Mouse (Mus musculus) CH12.LX (cell line): ENCODE results near the gene Tctn1. TPM values are rescaled to one million over a fixed set of nuclear protein-coding genes. Genes with fewer than 3 reads are reported as not detected.

Source experiments
- DNase-seq: peaks from one replicate; pipeline ENCODE4 v3.0.0-alpha.2; 2013; ENCODE audit errors: extremely low read depth
- H3K27ac ChIP-seq: 2 replicates; pipeline ENCODE4 v1.5.1; 2012; ENCODE audit warnings: low read depth, mild to moderate bottlenecking, control low read depth, moderate library complexity; ENCODE audit not compliant: insufficient read depth
- H3K27me3 ChIP-seq: replicated peaks from 2 replicates; pipeline ENCODE3; 2012; ENCODE audit warnings: inconsistent platforms
- H3K36me3 ChIP-seq, 2 experiments: replicated peaks in 1 of 2; 2 replicates each; pipeline versions ENCODE3 to v1.6.1; 2012; ENCODE audit warnings: inconsistent platforms in 1 of 2, low read length in 1 of 2, mild to moderate bottlenecking in 1 of 2, mixed read lengths in 1 of 2, moderate library complexity in 1 of 2; ENCODE audit not compliant: control insufficient read depth in 1 of 2, insufficient read depth in 1 of 2
- H3K4me1 ChIP-seq, 2 experiments: 2 replicates each; pipeline ENCODE4 v1.6.1; 2012; ENCODE audit warnings: inconsistent platforms in 1 of 2, moderate library complexity in 1 of 2; ENCODE audit not compliant: insufficient read depth in 2 of 2, control insufficient read depth in 1 of 2
- H3K4me2 ChIP-seq: 2 replicates; pipeline ENCODE4 v1.6.1; 2012; ENCODE audit warnings: low read depth, mild to moderate bottlenecking, control low read depth; ENCODE audit not compliant: poor library complexity, insufficient read depth, severe bottlenecking
- H3K4me3 ChIP-seq, 3 experiments: fragments of 150-350 bp in 1 of 3; sonication (generic) in 1 of 3; replicated peaks in 1 of 3; 2 replicates each; pipeline versions ENCODE3 to v1.5.1; 2011 to 2012; ENCODE audit warnings: low read depth in 2 of 3, low read length in 2 of 3, mild to moderate bottlenecking in 2 of 3, moderate library complexity in 2 of 3, control low read depth in 1 of 3, improper control_type of control experiment in 1 of 3, inconsistent platforms in 1 of 3, mixed read lengths in 1 of 3; ENCODE audit not compliant: poor library complexity in 1 of 3
- H3K79me2 ChIP-seq: replicated peaks from 2 replicates; pipeline ENCODE4 v1.6.1; 2012; ENCODE audit warnings: mild to moderate bottlenecking, moderate library complexity; ENCODE audit not compliant: control insufficient read depth, poor library complexity, insufficient read depth, severe bottlenecking; ENCODE audit errors: extremely low read depth
- H3K9ac ChIP-seq: 2 replicates; pipeline ENCODE4 v1.6.1; 2012; ENCODE audit warnings: low read depth, mild to moderate bottlenecking, control low read depth, moderate library complexity; ENCODE audit not compliant: insufficient read depth
- H3K9me3 ChIP-seq: replicated peaks from 2 replicates; pipeline ENCODE3; 2012; ENCODE audit warnings: low read length, inconsistent platforms, mixed read lengths
- CHD2 ChIP-seq: IDR thresholded peaks from 2 replicates; pipeline ENCODE4 v1.6.1; 2011; ENCODE audit warnings: low read length, improper control_type of control experiment
- CTCF ChIP-seq, 2 experiments: IDR thresholded peaks in 1 of 2; conservative IDR thresholded peaks in 1 of 2; 2 replicates each; pipeline ENCODE4 v1.5.1; 2011 to 2012; ENCODE audit warnings: low read depth in 2 of 2, low read length in 2 of 2, improper control_type of control experiment in 1 of 2, inconsistent platforms in 1 of 2, mild to moderate bottlenecking in 1 of 2, moderate library complexity in 1 of 2
- E2F4 ChIP-seq: IDR thresholded peaks from 2 replicates; pipeline ENCODE4 v1.6.1; 2011; ENCODE audit warnings: low read depth, low read length, improper control_type of control experiment; ENCODE audit not compliant: insufficient replicate concordance
- EP300 ChIP-seq: IDR thresholded peaks from 2 replicates; pipeline ENCODE4 v1.6.1; 2011; ENCODE audit warnings: low read length, improper control_type of control experiment
- ETS1 ChIP-seq: conservative IDR thresholded peaks from 2 replicates; pipeline ENCODE4 v1.6.1; 2012; ENCODE audit warnings: low read depth, mild to moderate bottlenecking, inconsistent platforms, low read length, improper control_type of control experiment, moderate library complexity
- GABPA ChIP-seq: IDR thresholded peaks from 2 replicates; pipeline ENCODE4 v1.6.1; 2012; ENCODE audit warnings: low read depth, low read length, improper control_type of control experiment, inconsistent platforms; ENCODE audit not compliant: insufficient replicate concordance
- JUND ChIP-seq: conservative IDR thresholded peaks from 2 replicates; pipeline ENCODE4 v1.6.1; 2011; ENCODE audit warnings: low read depth, low read length, improper control_type of control experiment
- KAT2A ChIP-seq: IDR thresholded peaks from 2 replicates; pipeline ENCODE4 v1.6.1; 2012; ENCODE audit warnings: low read length, improper control_type of control experiment, inconsistent platforms; ENCODE audit not compliant: insufficient replicate concordance
- MAX ChIP-seq: IDR thresholded peaks from 2 replicates; pipeline ENCODE4 v1.6.1; 2011; ENCODE audit warnings: low read length, improper control_type of control experiment
- MAZ ChIP-seq: IDR thresholded peaks from 2 replicates; pipeline ENCODE4 v1.6.1; 2012; ENCODE audit warnings: low read depth, mild to moderate bottlenecking, inconsistent platforms, low read length, improper control_type of control experiment, moderate library complexity
- MEF2A ChIP-seq: IDR thresholded peaks from 2 replicates; pipeline ENCODE4 v1.6.1; 2014; ENCODE audit warnings: low read depth, mild to moderate bottlenecking, inconsistent platforms, low read length, improper control_type of control experiment, borderline replicate concordance
- MXI1 ChIP-seq: IDR thresholded peaks from 2 replicates; pipeline ENCODE4 v1.6.1; 2011; ENCODE audit warnings: mild to moderate bottlenecking, low read depth, low read length, improper control_type of control experiment
- MYC ChIP-seq: IDR thresholded peaks from 2 replicates; pipeline ENCODE4 v1.6.1; 2011; ENCODE audit warnings: low read depth, mild to moderate bottlenecking, improper control_type of control experiment, low read length
- PAX5 ChIP-seq: IDR thresholded peaks from 2 replicates; pipeline ENCODE4 v1.6.1; 2012; ENCODE audit warnings: low read length, inconsistent platforms, mixed read lengths
- POLR2A ChIP-seq: IDR thresholded peaks from 2 replicates; pipeline ENCODE4 v1.6.1; 2011; ENCODE audit warnings: low read depth, mild to moderate bottlenecking, improper control_type of control experiment, low read length
- POLR2AphosphoS2 ChIP-seq: IDR thresholded peaks from 2 replicates; pipeline ENCODE4 v1.6.1; 2011; ENCODE audit warnings: low read depth, low read length, improper control_type of control experiment
- RAD21 ChIP-seq: IDR thresholded peaks from 2 replicates; pipeline ENCODE4 v1.6.1; 2011; ENCODE audit warnings: low read depth, mild to moderate bottlenecking, low read length, improper control_type of control experiment, moderate library complexity
- ZC3H11A ChIP-seq: IDR thresholded peaks from 2 replicates; pipeline ENCODE4 v1.6.1; 2012; ENCODE audit warnings: low read depth, mild to moderate bottlenecking, inconsistent platforms, low read length, improper control_type of control experiment
- ZMIZ1 ChIP-seq: IDR thresholded peaks from 2 replicates; pipeline ENCODE4 v1.6.1; 2012; ENCODE audit warnings: low read depth, mild to moderate bottlenecking, inconsistent platforms, low read length, improper control_type of control experiment
- ZNF384 ChIP-seq: IDR thresholded peaks from 2 replicates; pipeline ENCODE4 v1.6.1; 2012; ENCODE audit warnings: low read depth, low read length, improper control_type of control experiment, inconsistent platforms
- dilution Hi-C: fragments of 300-500 bp; cut with MboI; formaldehyde crosslinking; loops from 2 replicates; pipeline ENCODE4 v1.14.3; 2020; ENCODE audit warnings: low sequenced_read_pairs; ENCODE audit not compliant: extremely low pct_unique_long_range_greater_than_20kb, extremely low pct_ligation_motif_present
- in situ Hi-C: fragments of 300-500 bp; cut with MboI; formaldehyde crosslinking; loops from 3 replicates; pipeline ENCODE4 v1.14.3; 2019; ENCODE audit warnings: low sequenced_read_pairs, low pct_ligation_motif_present, low pct_unique_long_range_greater_than_20kb, mixed read lengths
- polyA plus RNA-seq: library from polyadenylated mRNA; unstranded; fragments of >175 nt; gene quantifications from 2 replicates; pipeline ENCODE4 v1.2.1, GENCODE M21; 2012; ENCODE audit warnings: low read depth; ENCODE audit not compliant: insufficient read length
- total RNA-seq, 2 experiments: library from RNA; depleted of rRNA; stranded (reverse); fragments of 300-350 nt in 1 of 2; fragments of >200 nt in 1 of 2; gene quantifications; 2 replicates each; pipeline ENCODE4 v1.2.3; 2012 to 2014

Gene Tctn1
- total and polyA plus RNA-seq, 3 experiments, result 2.9 to 8.8 (median 3.7) TPM

DNA sequence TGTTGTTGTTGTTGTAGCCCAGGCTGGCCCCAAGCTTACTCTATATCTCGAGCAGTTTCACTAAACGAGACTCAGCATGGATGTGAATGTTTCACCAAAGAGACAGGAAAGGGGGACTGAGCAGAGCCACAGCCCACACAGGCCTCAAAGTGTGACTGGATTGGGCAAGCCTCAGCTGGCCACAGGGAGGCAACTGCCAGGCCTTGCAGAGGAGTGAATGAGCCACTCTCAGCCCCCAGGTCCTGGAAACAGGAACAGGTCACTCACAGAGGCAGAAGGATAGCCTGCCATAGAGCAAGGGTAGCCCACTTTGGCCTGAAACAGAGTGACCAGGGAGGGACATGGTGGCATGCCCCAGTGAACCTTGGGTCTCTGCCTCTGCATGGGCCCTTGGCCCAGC, 60.1 kb downstream of the Tctn1 start:
- TF ChIP-seq MEF2A (no peak), ZMIZ1 (no peak), PAX5 (no peak), MXI1 (no peak), ZC3H11A (no peak), MAX (no peak), CHD2 (no peak), CTCF (conservative IDR thresholded peaks at IDR 0.05 in 1 of 2, IDR thresholded peaks at IDR 0.05 in 1 of 2; ENCODE audit: low read depth in 2 of 2, low read length in 2 of 2) (no peak), MYC (no peak), RAD21 (no peak), POLR2A (no peak), ETS1 (no peak), MAZ (no peak), E2F4 (no peak), JUND (no peak), POLR2AphosphoS2 (no peak)
- TF ChIP-seq, all 38 proteins: peak for 0
- dilution Hi-C loops, result no loop called here

DNA sequence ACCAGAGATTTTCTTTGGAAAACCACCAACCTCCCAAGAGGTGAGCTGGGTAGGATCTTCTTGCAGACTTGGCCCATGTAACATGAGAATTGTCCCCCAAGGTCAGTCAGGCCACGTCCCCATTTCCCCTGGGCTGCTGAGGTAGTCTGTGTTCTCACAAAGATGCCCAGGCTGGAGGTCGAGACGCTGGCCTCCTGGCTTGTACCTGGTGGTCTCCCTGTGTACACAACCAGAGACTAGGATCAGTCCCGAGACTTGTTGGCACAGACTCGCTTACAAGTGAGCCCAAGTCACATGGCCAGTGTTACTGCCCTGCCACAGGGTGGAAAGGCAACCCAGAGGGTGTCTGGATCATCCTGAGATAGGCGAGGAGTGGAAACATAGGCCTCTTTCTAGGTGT, 62.4 kb downstream of the Tctn1 start:
- dilution Hi-C loops, result no loop called here
- DNase-seq, result no peak
- TF ChIP-seq MAX, result no peak
- no peak for TF ChIP-seq GABPA
- TF ChIP-seq EP300, result no peak
- no peak for TF ChIP-seq KAT2A
- no peak for TF ChIP-seq ZNF384
- TF ChIP-seq CTCF (conservative IDR thresholded peaks at IDR 0.05 in 1 of 2, IDR thresholded peaks at IDR 0.05 in 1 of 2; ENCODE audit: low read depth in 2 of 2, low read length in 2 of 2), result no peak
- TF ChIP-seq ZC3H11A, result no peak
- no peak for TF ChIP-seq POLR2A
- TF ChIP-seq CHD2, result no peak
- no peak overlapping the region for H3K27ac ChIP-seq
- no peaks in the 10 kb centered on the region for H3K27me3 ChIP-seq
- H3K4me1 ChIP-seq, result peaks cover 11 to 21% of the 10 kb centered on the region in 2 experiments
- H3K9me3 ChIP-seq, result peaks cover 12% of the 10 kb centered on the region
- H3K4me2 ChIP-seq, result no peak overlapping the region
- H3K79me2 ChIP-seq, result peaks cover 17% of the 10 kb centered on the region
- peaks cover 15 to 36% of the 10 kb centered on the region in 2 experiments for H3K36me3 ChIP-seq
- no peak overlapping the region for H3K9ac ChIP-seq
- no peak overlapping the region for H3K4me3 ChIP-seq
- in situ Hi-C loops, result no loop called here

More for the DNA sequence above, 60.1 kb downstream of the Tctn1 start:
- H3K79me2 ChIP-seq, result peaks cover 37% of the 10 kb centered on the region
- H3K4me3 ChIP-seq, result peak overlapping the region in 1 of 3 experiments; percentile 47
- H3K27ac ChIP-seq, result peak overlapping the region; percentile 8; the same call in 1 of the 2 replicates
- H3K4me2 ChIP-seq, result 0 out of 2 replicates have a peak overlapping the region, but pooled peaks have one; percentile 72
- peaks cover 17% of the 10 kb centered on the region for H3K9me3 ChIP-seq
- H3K9ac ChIP-seq, result no peak overlapping the region
- in situ Hi-C loops, result no loop called here
- peaks cover 19 to 46% of the 10 kb centered on the region in 2 experiments for H3K36me3 ChIP-seq
- peaks cover 19 to 34% of the 10 kb centered on the region in 2 experiments for H3K4me1 ChIP-seq
- no peak for DNase-seq
- no peaks in the 10 kb centered on the region for H3K27me3 ChIP-seq
